Mouse (Mus musculus) cerebellum, adult 8-10 months (tissue): ENCODE measurements at regions not wholly inside any gene's neighbourhood (a gene's known extent, or its start where the extent isn't known, plus 50 kb on each side); places are given as distances from the start of the nearest gene placed in this dataset.

ENCODE experiments used
- DNase-seq: peaks from one replicate; pipeline ENCODE4 v3.0.0; 2022

DNA sequence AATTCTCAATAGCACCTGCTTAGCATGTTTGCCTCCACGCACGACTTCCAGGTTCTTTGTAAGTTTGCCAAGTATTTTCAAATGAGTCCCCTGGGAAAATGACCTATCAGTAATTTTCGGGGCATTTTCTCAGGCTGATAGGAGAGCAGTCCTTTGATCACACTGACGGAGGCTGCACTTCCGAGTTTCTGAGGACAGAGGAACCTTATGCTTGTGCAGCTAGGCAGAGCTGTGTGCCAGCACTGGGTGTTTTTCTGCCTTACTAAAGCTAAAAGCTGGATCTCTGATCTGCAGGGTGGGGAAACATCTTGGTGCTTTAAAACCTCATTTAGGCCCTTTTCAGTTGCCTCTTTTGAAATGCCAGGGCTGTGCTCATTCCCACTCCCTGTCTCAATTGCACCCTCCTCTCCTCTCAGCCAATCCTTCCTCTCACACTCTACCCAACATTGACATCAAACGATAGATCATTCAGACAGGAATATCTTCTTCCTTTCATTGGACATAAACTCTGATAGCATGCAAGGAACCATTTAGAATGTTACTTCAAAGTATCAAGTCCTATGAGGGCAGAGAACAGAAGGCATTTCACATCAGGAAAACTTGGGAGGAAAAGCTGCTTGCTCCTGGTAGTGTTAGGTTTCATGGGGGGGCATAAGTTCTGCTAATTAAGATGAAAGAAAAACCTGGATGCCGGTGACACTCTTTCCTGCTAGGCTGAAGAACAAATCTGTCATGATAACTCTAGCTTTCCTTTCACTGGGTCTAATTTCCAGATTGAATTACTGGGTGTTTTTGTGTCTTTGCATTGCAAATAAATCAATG is 95.3 kb downstream of the Lurap1l start:
- DNase-seq = no peak

DNA sequence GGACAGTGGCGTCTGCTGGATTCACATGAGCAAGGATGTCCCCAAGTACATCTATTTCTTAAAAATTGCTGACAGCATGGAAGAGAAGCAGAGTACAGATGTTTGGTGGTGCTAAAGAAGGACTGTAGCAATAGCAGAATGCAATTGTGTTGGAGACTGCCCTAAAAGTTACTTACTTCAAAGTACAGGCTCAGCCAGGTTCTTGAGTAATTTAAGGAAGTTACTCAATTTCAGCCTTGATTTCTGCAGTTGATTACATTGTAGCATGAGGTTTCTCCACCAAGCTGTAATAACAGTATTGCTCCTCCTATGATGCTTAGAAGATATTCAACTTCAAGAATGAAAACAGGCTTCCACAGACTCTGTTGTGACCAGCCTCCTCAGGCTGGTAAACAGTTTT is 96.1 kb downstream of the Lurap1l start:
- no peak for DNase-seq

DNA sequence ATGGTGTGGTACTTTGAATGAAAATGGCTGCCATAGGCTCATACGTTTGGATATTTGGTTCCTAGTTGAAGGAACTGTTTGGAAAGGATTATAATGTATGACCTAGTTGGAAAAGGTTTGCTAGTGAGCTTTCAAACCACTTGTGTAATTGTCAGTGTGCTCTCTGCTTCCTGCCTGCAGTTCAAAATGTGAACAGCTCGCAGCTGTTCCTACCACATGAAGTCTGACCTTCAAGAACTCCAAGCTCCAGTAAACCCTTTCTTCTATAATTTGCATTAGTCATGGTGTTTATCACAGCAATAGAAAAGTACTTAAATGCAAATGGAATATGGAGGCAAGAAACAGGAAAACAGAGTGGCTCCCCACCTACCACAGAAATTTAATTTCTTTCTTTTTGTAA is 111.4 kb downstream of the Lurap1l start:
- no peak for DNase-seq

- no peak for DNase-seq
Measured at GRCm38 (mm10) chr4:81023436-81023983, 113.1 kb downstream of the Lurap1l start.

- DNase-seq = no peak
Measured at GRCm38 (mm10) chr4:81027558-81027957, 117.1 kb downstream of the Lurap1l start.

GRCm38 (mm10) chr4:81030671-81031070 is 120.2 kb downstream of the Lurap1l start:
- DNase-seq = no peak

- DNase-seq = no peak
Measured at GRCm38 (mm10) chr4:81037336-81037902, 127.0 kb downstream of the Lurap1l start.

GRCm38 (mm10) chr4:81058227-81058626 is 147.8 kb downstream of the Lurap1l start:
- DNase-seq = no peak

DNA sequence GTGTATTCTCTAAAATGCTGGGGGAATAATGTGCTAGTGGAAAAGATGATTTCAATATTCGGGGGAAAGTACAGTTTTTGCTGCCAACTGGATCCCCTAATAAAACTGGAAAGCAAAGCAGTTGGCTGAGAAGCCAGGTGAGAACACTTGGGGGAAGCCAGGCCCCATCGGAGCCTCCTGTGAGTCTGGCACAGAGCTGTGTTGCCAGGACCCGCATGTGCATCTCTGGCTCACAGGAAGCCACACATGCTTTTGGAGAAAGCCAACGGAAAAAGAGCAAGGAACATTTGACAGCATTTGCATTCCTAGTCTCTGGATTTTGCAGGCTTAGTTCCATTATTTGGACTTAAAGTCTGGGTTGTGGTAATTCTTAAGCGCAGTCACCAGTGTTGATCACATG is 148.4 kb downstream of the Lurap1l start:
- no peak for DNase-seq

GRCm38 (mm10) chr4:81059356-81059755 is 148.9 kb downstream of the Lurap1l start:
- DNase-seq = no peak

DNA sequence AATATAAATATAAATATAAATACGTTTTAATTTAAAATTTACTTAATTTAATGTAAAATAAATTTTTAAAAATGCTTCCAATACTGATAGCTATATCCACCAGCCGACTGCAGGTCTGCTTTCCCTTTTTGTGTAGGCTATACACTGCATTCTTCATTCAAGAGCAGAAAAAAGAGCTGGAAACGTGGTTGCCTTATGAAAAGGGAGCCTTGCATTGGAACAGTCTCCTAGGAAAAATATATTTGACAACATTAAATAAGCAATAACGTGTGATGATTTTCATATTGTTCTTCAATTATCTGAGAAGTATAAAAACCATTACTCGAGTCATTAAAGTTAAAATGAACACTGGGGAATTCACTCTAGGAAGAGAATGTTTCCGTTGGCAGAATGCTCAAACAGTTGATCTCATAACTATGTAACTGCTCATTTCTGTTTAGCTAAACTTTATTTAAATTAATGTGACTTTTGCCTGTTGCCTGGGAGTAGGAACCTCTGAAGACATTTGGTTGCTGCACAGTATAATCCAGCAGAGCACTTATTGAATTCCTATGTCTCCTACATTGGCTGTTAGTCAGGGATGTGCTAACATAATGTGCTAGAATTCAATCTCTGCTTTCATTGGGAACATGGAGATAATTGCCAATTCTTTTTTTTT is 172.0 kb downstream of the Lurap1l start:
- DNase-seq = no peak

GRCm38 (mm10) chr4:81085188-81085587 is 174.7 kb downstream of the Lurap1l start:
- DNase-seq = no peak

DNA sequence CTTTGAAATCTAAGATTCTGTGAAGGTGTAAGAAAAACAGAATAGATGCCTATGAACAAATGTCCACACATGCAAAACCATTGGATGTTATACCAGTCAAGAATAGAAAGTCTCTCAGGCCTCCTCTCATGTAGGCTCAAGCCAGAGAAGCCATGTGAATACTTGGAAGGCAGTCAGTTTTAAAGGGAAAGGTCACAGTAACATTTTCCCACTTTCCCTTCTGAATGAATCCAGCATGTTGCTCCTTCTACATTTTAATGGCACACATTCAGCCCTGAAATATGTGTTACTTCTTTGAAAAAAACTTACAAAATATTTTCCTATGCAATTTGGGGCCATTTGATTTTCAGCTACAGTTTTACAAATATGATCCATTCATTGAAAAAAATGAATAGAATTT is 186.1 kb downstream of the Lurap1l start:
- DNase-seq = no peak

DNA sequence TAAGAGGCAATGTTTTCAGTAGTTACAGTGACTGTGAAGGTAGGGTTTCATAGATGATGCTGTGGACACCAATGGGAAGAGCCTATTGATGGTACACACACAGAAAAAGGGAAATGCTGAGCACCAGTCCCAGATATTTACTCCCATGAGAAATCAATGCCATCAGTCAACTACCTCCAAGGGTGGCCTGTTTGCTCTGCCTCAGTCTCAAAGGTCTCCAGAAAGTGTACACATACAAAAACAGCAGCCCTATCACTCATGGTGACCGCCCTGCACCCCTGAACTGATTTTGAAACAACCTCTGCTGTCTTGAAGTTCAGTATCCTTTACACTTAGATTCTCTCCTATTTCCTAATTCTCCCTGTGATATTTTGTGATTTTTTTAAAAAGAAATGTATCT is 187.2 kb downstream of the Lurap1l start:
- no peak for DNase-seq

DNA sequence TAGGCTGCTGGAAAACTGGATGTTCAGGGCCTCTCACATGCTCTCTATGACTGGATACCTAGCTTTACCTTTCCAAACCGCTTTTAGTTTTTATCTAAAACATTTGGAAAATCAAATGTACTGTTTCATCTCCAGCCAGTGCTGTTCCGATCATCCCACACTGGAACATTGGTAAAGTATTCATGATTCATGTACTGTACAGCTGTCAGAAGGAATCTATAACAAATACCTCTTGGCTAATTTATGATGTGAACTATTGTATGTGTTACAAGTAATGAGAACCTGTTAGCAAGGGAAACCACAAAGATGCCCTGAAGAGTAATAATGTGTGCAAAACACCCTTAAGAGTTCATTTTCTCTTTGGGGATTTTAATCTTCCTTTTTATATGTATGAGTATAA is 190.6 kb downstream of the Lurap1l start:
- no peak for DNase-seq

- DNase-seq = no peak
Measured at GRCm38 (mm10) chr4:81111307-81111706, 200.9 kb downstream of the Lurap1l start.

- no peak for DNase-seq
Measured at GRCm38 (mm10) chr4:81116411-81116810, 206.0 kb downstream of the Lurap1l start.

- no peak for DNase-seq
Measured at GRCm38 (mm10) chr4:81124155-81124554, 213.7 kb downstream of the Lurap1l start.

- DNase-seq = no peak
Measured at GRCm38 (mm10) chr4:81129874-81130273, 219.4 kb downstream of the Lurap1l start.

- no peak for DNase-seq
Measured at GRCm38 (mm10) chr4:81173111-81173510, 262.7 kb downstream of the Lurap1l start.

DNA sequence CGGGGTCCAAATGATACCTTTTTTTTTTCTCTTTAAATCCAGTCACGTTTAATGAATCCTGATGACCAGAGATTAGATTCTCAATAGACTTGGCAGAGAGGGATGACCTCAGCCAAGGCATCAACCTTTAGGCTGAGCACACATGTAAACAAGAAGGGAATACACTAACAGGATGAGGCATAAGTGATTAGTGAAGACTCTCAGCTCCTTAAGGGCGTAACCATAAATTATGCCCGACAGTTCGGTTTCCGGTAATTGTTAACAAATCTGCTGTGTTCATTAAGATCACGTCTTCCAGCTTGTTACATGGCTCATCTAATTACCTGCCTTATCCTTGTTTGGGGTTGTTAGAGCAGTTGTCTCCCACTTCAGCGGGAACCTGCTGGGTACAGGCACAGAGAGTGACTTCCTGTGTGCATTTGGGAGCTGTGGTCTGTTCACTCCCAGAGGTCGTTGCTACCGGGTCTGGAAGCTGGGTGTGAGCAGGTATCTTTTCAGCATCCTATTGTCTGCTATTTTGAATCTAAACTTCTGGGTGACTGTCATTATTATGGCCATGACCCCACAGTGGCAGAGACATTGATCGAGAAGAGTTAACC is 265.1 kb downstream of the Mpdz start:
- DNase-seq = no peak

DNA sequence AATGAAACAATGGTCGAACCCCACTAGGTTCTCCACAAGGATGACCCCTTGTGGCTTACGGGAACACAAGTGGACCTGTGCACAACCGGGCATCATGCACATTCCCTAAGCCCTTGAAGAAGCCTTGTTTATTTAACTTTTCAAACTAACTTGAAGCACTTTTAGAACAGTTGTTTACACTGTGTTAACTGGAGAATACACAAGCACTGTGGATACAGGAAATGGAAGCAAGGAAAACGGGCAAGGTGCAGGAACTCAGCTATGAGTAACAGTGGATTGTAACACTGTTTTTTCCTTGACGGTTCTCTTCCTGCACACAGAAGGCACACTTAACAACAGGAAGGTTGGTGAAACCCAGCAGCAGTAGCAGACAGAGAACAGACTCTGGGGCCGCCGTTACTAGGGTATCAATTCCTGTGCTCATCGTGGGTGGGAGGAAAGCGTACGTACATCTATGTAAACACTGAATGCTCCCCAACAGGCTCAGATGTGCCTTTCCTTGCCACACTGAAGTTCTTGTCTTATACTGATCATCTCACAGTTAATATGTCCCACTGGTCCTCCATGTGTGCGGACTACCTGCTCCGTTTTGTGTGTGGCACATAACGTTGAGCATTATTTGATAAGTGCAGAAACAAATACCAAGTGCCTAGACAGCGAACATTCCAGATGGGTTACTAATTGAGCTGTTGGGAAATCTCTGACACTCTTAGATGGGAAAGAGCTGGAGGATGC is 264.4 kb downstream of the Mpdz start:
- no peak for DNase-seq

DNA sequence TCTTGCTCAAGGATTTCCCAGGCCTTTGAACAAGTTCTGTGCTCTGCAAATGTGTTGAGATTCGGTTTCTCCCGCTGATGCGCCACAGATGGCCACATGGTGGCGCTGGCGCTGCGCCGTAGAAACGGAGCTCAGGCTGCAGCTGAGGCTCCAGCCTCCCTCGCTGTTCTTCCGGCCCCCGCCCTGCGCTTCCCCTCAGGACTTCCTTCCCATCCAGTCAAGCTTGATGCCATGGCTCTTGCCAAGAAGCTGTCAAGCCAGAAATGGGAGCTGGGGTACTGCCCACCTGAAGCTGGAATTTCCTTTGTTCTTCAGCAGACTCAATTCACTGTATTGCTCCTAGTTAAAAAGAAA is 263.9 kb downstream of the Mpdz start:
- DNase-seq = peak; percentile 78
